Mouse (Mus musculus) 3T3-L1 (cell line): ENCODE measurements around the gene Haus4.

ENCODE experiments used
- DNase-seq: peaks from one replicate; pipeline ENCODE4 v3.0.0-alpha.2; 2015; ENCODE audit warnings: low read depth, low spot score

The Haus4 gene

DNA sequence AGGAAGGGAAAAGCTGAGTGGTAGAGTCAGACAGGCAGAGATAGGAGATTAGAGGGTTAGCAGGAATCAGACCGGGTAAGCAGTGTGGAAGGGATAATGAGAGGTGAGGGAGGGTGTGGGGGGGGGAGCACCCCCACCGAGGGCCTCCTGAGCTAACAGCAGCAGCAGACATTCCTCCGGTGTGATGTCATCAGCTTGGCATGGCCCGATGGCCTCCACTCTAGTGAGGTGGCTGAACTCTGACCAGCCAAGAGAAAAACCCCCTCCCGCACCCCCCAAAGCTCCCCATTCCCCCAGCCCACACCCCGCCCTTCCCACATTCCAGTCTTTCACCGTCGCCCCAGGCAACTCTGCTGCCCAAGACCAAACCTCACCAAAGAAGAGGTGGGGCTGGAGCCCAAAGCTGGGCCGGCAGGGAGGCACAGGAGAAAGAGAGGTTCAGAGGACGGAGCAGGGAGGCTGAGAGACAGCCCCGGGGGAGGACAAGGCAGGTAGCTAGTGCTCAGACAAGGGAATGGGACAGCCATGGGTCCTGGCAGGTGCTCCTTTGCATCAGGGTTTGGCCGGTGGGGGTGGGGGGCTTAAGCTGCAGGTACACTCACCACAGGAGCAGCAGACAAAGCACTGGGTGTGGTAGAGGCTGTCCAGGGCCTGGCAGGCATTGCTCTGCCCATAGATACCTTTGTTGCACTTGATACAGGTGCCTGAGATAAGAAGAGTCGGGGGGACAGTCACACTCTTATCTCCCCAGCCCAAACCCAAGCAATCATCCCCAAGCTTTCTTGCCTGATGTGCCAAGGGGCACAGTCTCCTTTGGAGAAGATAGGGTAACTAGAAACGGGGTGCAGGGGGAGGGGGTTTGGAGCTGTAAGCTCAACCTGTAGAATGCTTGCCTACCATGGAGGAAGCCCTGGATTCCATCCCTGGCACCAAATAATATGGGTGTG lies 18.6 kb upstream of the Haus4 start:
- DNase-seq, result peak; percentile 91

GRCm38 (mm10) chr14:54572122-54572521 lies 17.7 kb upstream of the Haus4 start:
- DNase-seq, result no peak

DNA sequence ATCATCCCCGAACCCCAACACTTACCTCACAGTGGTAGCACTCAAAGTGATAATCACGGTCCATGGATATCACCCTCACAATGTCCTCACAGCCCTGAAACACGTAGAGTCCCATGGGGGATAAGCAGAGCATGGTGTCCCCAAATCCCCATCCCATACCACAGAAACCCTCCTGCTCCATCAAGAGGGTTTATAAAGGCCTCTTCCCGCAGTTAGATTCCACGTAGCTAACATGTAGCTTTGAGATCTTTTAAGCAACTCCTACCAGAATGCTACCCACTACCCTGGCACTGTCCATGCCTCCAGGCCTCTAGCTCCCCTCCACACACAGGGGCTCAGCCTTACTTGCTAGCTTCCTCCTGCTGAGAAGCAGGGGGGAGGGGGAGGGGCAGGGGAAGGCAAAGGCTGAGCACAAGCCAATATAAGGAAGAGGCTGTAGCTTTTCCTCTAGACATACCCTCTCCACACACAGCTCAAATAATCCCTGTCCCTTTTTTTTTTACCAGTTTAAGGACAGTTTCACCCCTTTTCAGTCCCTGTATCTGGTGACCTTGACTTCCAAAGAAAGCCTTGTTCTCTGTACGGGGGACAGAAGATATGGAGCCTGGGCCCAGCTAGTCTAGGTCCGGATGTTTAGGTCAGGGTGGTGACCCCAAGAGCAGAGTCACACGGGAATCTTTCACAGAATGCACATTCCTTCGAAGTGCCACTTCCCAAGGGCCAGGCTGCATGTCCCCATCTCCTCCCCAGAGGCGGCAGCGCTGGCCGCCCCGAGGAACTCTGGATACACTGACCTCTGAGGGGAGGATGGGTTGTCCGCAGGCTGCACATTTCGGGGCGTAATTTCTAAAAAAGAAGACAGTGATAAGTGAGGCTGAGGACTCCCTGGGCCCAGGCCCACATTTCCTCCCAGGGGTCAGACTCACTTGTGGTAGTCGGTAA lies 15.3 kb upstream of the Haus4 start:
- no peak for DNase-seq

- DNase-seq, result peak; percentile 84
Measured at GRCm38 (mm10) chr14:54568694-54569414, 14.4 kb upstream of the Haus4 start.

DNA sequence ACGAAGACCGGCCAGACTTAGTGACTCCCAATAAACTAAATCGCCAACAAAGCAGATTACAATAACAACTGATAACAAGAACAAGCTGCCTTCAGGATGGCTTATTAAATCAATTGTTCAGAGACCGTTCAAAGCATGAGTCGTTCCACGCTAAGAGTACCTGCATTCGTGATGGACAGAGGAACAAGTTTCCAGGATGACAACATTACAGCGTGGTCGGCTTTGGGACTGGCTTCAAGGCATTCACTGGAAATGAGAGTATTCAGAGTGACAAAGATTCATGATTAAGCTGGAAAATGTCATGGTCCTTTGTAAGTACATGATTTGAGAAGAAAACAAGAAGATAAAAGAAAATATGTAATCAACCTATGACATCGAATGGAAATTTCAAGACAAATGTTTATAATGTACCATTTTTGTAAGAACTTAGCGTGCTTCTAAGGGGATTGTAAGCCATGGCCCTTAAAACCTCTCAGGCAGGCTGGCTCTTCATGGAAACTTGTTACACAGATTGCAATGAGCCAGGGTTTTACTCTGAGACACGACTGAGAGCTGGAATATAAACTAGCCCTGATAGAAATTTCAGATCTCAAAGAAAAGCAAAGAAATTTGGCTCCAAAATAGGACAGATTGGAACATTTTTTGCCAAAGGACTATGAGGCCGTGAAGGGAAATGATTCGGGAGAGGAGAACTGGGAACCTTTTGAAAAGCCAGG lies 6.3 kb upstream of the Haus4 start:
- DNase-seq, result no peak

DNA sequence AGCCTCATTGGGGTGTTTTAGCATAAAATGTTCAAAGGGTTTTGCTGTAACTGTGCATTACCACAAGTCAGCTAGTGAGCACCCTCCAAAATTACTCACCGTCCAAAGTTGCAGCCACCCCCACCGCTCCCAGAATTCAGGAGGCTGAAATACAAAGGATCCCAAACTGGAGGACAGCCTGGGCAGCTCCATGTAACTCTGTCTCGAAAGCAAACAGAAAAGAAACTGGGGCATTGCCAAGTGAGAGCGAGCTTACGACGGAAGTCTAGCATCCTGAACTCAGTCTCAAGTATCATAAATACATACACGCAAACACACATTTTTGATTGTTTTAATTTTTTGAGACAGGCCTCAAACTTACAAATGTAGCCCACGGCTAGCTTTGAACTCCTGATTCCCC lies 2.9 kb upstream of the Haus4 start:
- no peak for DNase-seq

- peak; percentile 56 for DNase-seq
Measured at GRCm38 (mm10) chr14:54553454-54553974, 902 bp downstream of the Haus4 start.

- no peak for DNase-seq
Measured at GRCm38 (mm10) chr14:54544703-54545102, 9.7 kb downstream of the Haus4 start.

GRCm38 (mm10) chr14:54540771-54541170 lies 13.6 kb downstream of the Haus4 start:
- no peak for DNase-seq

GRCm38 (mm10) chr14:54538580-54538979 lies 15.8 kb downstream of the Haus4 start:
- no peak for DNase-seq

GRCm38 (mm10) chr14:54528446-54529111 lies 25.8 kb downstream of the Haus4 start:
- DNase-seq, result peak; percentile 77

DNA sequence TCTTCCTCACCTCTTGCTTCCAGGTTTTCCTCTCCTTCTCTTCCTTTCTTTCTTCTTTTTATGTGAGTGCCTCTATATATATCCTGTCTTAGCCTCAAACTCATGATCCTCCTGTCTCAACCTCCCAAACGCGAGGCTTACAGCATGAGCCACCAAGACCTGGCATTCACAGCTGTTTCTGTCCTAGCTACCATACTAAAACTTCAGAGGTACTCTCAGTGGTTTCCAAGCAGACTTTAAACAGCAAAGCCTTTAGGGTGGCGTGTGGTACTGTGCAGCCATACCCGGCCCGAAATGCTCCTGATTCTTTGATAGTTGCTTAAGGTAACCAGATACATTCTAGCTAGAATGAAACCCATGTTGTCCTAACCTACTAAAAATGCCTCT lies 26.4 kb downstream of the Haus4 start:
- no peak for DNase-seq

DNA sequence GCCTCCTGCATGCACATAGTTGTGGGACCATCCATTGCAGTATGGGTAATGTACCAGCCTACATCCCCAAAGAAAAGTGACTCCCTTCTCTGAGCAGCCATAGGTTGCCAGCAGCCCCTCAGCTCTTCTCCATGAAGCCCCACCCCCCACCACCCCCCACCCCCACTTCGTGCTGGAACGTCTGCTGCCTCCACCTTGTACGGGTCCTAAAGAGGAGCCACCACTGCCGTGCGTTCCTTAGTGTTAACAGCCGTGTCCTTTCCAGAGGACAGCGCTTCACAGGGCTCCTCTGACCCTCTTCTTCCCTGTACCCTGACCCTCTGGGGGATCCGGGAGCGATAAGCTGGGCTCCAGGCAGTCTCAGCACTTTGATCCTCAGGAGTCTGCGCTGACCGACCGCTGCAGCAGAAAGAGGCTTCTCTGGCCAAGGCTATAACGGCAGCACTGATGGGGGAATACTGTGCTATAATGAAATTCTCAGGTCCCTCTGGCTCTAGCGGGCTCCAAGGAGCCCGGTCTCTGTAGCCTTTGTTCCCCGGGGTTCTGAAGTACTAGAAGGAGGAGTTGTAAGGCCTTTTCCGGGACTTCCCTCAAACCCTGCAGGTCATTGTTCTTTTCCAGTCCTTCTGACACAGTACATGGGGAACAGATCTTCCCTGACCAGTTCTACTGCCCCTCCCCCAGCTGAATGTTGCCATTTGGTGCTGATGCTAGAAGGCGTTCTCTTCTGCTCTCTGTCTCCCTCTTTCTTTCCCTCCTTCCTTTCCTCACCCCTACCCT lies 27.0 kb downstream of the Haus4 start:
- DNase-seq, result no peak

DNA sequence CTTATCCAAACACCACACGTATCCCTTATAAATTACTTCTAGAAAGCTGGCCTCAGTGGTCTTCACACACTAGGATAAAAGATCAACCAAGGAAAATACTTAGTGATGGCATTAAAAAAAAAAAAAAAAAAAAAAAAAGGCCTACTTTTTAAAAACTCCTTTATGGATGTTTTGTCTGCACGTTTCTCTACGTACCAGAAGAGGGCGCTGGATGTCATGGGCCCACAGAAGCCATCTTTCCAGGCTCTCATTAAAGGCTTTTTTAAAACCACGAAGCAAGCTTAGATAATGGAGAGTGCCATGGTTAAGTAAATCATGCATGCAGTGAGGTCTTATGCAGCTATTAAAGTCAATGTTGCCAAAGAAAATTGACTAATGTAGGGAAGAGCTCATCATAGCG lies 30.8 kb downstream of the Haus4 start:
- no peak for DNase-seq

DNA sequence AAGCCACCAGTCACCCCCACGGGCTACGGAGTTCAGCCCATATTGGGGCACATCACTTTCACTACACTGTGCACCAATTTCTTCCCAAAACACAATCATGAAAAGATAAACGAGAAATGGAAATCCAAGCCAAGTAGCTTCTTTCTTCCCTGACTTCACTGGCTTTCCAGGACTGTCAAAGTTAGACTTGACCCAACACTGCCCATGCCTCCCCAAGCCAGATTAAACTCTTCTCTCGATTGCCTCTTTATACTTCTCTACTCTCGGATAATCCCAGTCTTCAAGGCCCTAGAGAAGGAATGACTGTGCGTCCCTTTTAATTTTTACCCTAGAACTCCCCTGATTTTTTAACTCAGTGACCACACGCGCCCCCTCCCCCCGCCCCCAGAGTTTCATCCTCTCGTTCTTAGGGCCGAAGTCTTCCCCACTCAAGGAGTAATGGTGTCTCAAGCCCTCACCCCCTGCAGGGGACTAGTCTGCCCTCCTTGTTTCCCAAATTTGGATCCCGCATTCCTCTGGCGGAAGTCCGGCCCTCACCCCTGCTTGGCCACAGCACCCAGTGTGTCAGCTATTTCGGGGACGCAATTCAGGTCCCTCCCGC lies 37.6 kb downstream of the Haus4 start:
- DNase-seq, result no peak

- DNase-seq, result no peak
Measured at GRCm38 (mm10) chr14:54509774-54510173, 44.6 kb downstream of the Haus4 start.

- DNase-seq, result no peak
Measured at GRCm38 (mm10) chr14:54503092-54503491, 51.3 kb downstream of the Haus4 start.

DNA sequence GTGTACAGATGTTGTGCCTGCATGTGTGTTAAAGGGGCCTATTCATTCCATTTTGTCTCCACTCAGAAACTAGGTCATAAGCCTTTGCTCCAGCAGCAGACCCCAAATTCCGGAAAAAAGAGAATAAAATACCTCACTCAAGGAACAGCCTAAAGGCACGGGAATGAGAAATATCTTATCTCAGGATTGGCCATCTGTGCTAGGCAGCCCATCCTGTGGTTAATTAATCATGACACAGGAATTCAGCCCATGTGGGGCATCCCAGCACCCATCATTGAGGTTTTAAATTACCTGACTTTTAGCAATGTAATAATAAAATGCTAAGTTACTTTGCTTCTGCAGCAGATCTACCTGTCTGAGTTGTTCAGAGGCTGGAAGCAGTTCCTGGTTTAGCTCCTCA lies 53.1 kb downstream of the Haus4 start:
- DNase-seq, result peak; percentile 59

GRCm38 (mm10) chr14:54499330-54499729 lies 55.1 kb downstream of the Haus4 start:
- DNase-seq, result no peak
